Mouse (Mus musculus) R1 (cell line): ENCODE results near the gene Nans.

Experiments
- DNase-seq: peaks from one replicate; pipeline ENCODE4 v3.0.0-alpha.2; 2018; ENCODE audit warnings: low read depth, low spot score

The Nans gene

GRCm38 (mm10) chr4:46532926-46533325, 43.9 kb downstream of the Nans start:
- DNase-seq: no peak

- DNase-seq: peak; percentile 18
These were observed 45.1 kb downstream of the Nans start for GRCm38 (mm10) chr4:46533934-46534720.

- DNase-seq: peak; percentile 23
These were observed 46.2 kb downstream of the Nans start for GRCm38 (mm10) chr4:46535094-46535830.

GRCm38 (mm10) chr4:46535840-46536361, 46.9 kb downstream of the Nans start, which contains the start of gene Trim14:
Trim14 (minus strand) TSS chr4:46536141.
- DNase-seq: peak; percentile 92

GRCm38 (mm10) chr4:46539167-46539566, 50.1 kb downstream of the Nans start:
- no peak for DNase-seq

GRCm38 (mm10) chr4:46541707-46542106, 52.7 kb downstream of the Nans start:
- DNase-seq: no peak

GRCm38 (mm10) chr4:46543366-46544050, 54.5 kb downstream of the Nans start:
- DNase-seq: no peak

GRCm38 (mm10) chr4:46544313-46544712, 55.3 kb downstream of the Nans start:
- peak; percentile 66 for DNase-seq

GRCm38 (mm10) chr4:46545498-46545897, 56.5 kb downstream of the Nans start:
- DNase-seq: peak; percentile 23

- no peak for DNase-seq
These were observed 57.7 kb downstream of the Nans start for GRCm38 (mm10) chr4:46546709-46547108.

GRCm38 (mm10) chr4:46549979-46550378, 60.9 kb downstream of the Nans start:
- no peak for DNase-seq

- no peak for DNase-seq
These were observed 61.4 kb downstream of the Nans start for GRCm38 (mm10) chr4:46550406-46550805.
